Mouse (Mus musculus): ENCODE results near the gene Dgcr8.
"Not testable (repeated sequence)": the region's sequence is repeated elsewhere in the genome, so short reads cannot be mapped to it uniquely, and the experiment has no call there.

Dgcr8 gene

DNA sequence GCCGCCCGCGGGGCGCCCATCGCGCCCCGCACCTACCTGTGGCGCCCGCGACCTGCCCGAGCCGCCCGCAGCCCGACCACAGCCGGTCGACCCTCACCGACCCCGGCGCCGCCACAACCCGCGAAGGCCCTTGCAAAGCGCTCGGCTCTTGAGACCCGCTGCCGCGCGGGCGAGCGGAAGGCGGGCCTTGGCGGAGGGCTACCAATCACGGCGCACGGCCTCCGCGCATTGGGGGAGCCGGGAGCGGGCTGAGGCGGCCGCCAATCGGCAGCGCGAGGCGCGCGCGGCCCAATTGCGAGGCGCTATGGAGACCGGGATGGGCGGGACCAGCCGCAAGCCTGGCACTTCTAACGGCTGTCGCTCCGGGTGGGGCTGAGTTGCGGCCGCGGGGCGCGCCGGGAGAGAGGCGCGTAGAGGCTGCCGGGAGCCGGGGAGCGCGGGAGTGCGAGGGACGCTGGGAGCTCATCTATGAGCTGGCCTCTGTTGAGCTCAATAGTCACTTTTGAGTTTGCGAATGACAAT lies at the start of gene Dgcr8:
Dgcr8 (minus strand) TSS at position 180 of the 522 bp plus-strand sequence.
- DNase-seq (ENCODE audit: low spot score in 2 of 2): peak; percentile 92 to 95

DNA sequence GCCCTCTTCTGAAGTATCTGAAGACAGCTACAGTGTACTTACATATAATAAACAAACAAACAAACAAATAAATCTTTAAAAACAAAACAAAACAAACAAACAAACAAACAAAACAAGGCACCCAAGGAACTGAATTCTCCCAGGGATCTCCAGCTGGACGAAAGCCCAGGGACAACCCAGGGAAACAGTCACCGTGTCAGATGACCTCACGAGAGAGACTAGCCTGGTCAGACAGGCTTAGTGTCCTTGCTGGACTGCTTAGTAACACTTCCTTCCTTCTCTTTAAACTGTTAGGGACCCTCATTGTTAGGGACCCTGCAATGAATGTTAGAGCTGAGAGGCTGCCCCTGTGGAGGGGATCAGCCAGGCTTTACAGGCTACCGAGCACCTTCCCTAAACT lies 48.2 kb upstream of the Dgcr8 start:
- no peak for DNase-seq (ENCODE audit: low spot score in 2 of 2)

DNA sequence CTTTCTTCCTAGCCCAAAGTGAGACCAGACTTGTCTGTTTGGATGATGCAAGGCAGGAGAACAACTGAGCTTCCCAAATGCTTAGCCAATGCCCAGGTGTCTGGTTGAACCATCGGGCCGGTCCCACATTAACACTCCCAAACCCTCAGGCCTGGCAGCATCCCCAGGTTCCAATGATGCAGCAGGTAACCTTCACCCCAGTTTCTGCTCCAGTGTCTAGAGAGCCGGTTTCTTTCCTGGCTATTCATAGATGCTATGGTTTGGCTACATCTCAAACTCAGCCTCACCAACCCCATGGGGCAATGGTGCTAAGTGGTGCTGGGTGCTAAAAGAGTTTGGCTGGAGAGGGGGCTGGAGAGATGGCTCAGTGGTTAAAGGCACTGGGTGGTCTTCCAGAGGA lies 46.9 kb upstream of the Dgcr8 start:
- no peak for DNase-seq (ENCODE audit: low spot score in 2 of 2)

DNA sequence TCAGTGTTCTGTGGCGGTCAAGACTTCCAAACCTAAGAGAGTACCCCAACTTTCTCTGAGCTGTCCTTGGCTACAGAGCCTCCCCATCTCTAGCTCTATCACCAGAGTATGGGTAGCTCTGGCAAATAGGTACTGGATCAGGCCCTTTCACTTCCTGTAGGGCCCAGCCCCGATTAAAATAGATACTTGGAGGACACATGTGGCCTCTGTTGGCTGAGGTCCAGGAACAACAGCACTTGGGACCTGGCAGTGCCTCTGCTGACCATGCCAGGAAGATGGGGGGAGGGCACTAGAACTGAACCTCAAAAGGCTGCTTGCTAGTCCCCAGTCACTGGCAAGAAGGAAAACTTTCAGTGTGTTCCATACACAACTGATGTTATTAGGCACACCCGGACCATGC lies 44.9 kb upstream of the Dgcr8 start:
- DNase-seq (ENCODE audit: low spot score in 2 of 2): no peak

DNA sequence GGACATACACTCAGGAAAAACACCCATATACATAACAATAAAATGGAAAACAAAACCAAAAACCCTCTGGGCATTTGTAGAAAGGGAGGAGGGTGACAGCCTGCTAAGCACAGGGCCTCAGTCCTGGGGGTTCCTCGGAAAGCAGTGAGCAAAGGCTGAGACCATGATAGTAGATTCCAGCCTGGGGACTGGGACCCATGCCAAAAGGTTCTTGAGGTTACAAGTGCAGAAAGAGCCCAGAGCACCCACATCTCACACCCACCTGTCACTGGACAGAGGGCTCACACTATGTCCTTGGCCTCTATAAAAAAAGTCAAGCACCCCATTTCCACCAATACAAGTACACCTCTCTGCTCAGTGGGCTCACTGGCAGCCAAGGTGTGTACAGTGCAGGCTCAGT lies 39.5 kb upstream of the Dgcr8 start:
- no peak for DNase-seq (ENCODE audit: low spot score in 2 of 2)

DNA sequence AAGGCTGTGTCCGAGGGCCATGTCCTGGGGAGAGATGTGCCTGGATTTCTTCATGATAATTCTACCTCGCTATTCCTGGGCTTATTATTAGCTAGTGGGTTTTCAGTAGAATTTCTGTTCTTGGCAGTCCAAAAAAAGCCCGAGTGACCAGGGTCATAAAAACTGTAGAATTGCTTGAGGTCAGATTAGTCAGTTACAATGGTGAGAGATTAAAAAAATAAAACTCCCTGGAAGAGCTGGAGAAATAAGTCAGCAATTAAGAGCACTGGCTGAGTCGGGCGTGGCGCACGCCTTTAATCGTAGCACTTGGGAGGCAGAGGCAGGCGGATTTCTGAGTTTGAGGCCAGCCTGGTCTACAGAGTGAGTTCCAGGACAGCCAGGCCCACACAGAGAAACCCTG lies 38.9 kb upstream of the Dgcr8 start:
- DNase-seq (ENCODE audit: low spot score in 2 of 2): no peak

DNA sequence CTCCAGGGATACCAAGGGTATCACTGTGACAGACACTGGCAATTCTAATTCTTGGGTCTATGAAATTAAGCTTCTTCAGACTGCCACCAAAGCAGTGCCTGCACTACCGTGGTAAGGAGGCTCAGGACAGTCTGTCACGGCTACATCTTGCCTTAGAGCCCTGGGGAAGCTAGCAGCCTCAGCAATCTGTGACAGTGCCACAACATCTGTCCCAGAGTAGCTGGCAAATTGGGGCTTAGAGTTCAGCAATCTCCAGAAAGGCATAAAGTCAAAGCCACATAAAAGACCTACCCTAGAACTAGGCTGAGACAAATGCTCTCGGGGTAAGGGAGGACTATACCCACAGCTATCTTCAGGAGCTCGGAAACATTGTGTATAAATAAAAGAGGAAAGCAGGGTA lies 36.7 kb upstream of the Dgcr8 start:
- no peak for DNase-seq (ENCODE audit: low spot score in 2 of 2)

DNA sequence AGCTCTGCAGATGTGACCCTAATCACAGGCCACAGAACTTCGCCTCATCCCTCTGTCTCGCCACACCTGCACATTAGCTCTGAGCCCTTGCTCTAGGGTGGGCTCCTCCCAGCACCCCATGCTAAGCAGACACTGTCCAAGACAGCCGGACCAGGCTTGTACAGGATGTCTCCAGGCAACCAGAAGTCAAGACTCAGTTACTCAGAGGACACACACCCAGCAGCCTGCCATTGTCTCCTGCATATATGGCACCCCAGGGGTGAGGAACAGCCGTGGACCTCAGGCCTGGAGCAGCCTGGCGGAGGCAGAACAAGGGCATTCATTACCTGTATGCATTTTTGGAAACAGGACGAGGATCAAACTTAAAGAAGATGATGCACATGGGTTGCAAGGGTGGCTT lies 35.0 kb upstream of the Dgcr8 start:
- DNase-seq (ENCODE audit: low spot score in 2 of 2): no peak

DNA sequence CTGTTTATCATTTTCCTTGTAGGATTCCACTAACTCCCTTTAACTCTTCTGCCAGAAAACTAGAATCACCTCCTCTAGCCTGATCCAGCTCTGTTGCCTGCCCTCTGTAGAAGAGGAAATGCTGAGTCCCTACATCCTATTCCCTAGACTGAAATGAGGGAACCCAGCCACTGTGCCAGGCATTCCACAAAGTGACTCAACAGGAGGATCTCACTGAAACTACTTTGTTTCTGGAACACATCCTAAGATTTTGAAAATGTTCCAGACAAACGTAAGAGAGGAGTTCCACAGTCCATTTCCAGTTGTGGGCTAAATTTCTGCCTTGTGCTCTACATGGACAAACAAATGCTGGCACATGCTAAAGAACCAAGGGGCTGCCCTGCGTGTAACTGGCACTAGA lies 34.4 kb upstream of the Dgcr8 start:
- no peak for DNase-seq (ENCODE audit: low spot score in 2 of 2)

DNA sequence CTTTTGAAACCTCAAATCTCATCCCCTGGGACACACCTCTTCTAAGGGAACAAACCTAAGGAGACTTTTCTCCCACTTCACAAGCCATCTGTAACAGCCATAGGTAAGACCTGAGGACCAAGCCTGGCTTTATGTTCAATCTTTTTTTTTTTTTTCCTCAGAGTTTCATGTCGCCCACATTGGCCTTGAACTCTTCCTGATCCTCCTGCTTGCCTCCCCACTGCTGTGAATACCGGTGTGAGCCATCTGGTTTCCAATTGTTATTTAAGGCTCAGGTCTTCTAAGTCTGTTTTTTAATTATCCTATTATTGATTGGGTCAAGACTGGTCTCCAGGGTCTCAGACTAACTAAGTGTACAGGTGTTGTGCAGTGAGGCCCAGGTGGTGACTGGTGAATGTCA lies 32.4 kb upstream of the Dgcr8 start:
- no peak for DNase-seq (ENCODE audit: low spot score in 2 of 2)

DNA sequence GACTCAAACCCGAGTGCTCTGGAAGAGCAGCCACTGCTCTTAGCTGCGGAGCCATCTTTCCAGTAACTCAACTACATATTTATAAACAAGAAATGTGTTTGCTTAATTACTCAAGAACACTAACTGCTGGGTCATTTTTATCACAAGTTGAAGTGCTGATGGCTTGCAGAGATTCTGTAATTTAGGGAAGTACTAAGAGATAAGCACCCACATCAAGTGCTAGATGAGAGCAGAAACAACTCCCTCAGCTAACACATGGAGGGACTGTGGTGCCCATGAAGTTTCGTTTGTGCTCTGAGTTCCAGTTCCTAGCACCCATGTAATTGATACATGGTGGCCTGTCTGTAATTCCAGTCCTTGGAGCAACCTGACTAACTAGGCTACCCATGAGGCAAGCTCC lies 29.9 kb upstream of the Dgcr8 start:
- DNase-seq (ENCODE audit: low spot score in 2 of 2): no peak

DNA sequence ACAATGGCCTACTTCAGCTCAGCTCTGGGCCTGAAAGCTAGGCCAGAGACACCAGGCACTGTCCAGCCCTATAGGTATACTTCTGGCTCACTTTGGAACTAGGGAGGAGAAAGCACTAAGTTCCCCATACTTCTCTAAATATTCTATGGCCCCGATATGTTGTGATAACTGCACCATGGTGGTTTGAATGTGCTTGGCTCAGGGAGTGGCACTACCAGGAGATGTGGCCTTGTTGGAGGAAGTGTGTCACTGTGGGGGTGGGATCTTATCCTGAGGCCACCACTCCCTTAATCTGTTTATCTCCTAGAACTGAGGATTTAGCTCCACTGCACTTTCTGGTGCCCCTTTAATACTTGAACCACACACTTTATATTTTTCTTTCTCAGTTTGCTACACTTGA lies 19.1 kb upstream of the Dgcr8 start:
- DNase-seq (ENCODE audit: low spot score in 2 of 2): no peak

DNA sequence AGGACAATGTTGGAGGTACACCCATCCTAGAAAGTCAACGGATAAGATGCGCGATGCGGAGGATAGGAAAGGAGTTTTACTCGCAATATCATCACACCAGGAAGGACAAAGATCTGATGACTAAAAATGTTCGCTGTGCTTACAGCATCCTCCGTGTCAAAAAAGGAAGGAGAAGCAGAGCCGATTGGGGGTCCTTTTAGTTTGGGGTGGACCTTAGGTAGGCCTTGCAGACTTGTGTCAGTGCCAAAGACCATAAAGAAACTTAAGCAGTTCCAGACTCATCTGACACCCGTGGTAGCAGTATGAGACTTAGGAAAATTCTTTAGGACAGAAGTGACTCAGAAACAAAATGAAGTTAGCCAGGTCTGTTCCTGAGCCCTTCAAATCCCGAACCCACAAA lies 568 bp upstream of the Dgcr8 start:
- not testable (repeated sequence) for DNase-seq (ENCODE audit: low spot score in 2 of 2)

DNA sequence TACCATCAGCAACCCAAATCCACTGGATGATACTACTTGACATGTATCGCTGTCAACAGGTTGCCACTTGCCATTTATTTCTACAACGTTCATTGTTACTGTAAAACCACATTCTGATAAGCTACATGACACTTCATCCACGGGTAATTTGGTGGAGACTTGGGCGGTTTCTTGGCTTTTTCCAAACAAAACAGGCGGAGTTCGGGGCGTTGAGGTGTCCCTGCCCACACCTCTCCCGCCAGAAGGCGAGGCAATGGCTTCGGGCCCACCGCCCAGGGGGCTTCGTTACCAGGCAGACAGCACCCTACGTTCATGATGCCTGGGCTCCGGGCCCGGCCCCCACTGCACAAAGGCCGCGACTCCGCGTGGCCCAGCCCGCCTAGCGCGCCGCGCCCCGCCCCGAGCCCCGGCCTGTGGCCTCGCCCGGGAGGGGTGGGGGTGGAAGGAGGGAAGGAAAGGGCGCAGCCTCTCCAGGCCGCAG lies 425 bp downstream of the Dgcr8 start:
- peak in 1 of 2 experiments; percentile 3 for DNase-seq (ENCODE audit: low spot score in 2 of 2)

DNA sequence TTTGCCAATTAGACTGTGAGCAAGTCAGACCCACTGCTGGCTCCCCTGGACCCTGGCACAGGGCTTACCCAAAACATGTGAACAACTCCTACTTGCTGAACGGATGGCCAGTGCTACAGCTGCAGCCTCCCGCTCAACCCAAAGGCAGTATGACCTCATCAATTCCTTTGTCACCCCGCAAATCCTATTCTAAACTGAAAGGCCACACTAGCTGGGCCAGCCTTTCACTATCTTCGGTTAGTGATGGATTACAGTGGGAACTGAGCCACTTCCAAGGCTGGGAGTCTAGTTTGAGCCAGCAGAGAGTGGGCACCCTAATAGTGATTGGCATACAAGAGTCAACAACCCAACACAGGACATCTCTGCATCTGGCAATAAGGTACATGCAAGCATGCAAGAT lies 880 bp downstream of the Dgcr8 start:
- no peak for DNase-seq (ENCODE audit: low spot score in 2 of 2)

DNA sequence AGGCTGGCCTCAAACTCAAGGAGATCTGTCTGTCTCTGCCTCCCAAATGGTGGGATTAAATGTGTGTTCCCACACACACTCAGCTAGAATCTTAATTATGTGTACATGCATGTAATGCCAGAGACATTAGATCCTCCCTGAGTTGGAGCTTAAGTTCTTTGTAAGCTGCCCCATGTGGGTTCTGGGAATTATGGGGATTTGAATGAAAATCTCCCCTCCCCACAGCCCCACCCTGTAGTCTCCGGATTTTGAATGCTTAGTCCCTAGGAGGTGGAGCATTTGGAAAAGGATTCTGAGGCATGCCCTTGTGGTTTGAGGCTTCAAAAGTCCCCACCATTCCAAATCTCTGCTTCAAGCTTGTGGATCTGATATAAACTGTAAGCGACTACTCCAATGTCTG lies 13.9 kb downstream of the Dgcr8 start:
- DNase-seq (ENCODE audit: low spot score in 2 of 2): no peak

DNA sequence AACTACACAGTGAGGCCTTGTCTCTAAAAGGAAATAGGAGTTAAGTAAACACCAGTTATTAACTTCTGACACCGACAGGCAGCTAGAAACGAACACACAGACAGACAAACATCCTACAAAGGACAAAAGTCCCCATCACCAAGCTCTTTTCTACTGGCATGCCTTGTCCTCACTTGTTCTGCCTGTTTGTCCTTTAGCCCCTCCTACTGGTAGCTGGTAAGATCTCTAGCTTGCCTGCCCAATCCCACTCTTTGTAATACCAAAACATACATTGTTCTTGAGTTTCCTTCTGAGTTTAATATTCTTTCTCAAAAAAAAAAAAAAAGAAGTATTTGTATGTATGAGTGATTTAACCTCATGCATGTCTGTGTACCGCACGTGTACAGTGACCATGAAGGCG lies 20.9 kb downstream of the Dgcr8 start:
- peak in 1 of 2 experiments; percentile 15 for DNase-seq (ENCODE audit: low spot score in 2 of 2)

DNA sequence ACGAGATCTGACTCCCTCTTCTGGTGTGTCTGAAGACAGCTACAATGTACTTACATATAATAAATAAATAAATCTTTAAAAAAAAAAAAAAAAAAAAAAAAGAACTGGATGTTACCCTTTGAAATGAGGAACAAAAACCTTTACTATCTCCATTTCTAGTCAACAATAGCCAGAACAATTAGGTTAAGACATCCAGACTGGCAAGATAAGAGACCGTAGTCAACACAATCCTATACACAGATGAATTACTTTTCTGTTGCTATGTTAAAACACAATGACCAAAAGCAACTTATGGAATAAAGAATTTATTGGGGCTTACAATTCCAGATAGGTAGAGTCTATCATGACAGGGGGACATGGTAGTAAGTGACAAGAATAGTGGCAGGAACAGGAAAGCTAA lies 24.0 kb downstream of the Dgcr8 start:
- no peak for DNase-seq (ENCODE audit: low spot score in 2 of 2)

DNA sequence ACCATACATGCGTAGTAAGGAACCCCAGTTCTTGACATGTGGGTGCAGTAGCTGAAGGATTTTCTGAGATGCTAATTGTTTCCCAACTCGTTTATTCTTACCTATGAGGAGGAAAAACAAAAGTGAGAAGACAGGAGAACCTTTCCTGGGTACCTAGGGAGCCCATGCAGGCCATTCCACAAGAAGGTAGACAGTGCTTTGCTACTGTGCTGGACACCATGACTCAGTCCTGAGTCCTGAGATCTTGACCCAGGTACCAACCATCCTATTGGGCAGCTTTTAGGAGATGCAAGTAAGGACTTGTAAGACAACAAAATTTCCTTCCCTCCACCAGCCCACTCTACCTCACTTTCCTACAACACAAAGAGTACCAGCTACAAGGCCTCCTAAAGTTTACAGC lies 30.8 kb downstream of the Dgcr8 start, which contains the start of gene Gm49776:
Gm49776 (minus strand) TSS at position 101 of the 400 bp plus-strand sequence.
- no peak for DNase-seq (ENCODE audit: low spot score in 2 of 2)

DNA sequence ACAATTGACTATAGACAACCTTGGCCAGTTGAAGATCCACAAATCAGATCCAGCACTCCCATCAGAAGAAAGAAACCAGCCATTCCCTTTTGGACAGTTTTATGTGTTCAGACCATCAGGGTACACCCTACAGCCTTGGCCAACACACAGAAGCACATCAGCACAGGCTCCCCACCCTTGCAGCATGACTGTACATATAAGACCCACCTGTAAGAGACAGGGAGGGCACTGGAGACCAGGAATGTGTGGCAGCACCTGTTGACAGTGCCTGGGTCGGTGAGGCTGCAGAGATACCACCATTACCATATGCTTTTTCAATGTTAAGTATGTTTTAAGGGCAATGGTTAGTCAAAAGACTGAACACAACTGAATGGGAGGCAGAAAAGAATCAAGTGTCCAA lies 35.2 kb downstream of the Dgcr8 start:
- no peak for DNase-seq (ENCODE audit: low spot score in 2 of 2)

DNA sequence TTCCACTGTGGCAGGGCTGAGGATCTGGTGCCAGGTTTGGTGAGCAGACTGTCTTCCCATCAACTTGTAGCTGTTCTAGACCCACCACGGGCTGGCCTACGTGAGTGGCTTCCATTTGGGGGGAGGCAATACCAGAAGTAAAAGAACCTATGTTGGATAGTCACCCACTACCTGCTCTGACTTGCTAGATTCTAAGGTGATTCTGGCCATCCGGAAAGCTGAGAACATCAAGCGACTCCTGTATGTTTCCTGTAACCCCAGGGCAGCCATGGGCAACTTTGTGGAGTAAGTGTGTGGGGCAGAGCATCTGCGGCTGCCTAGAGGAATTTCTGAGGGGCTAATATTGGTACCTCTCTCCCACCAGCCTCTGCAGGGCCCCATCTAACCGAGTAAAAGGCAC lies 36.3 kb downstream of the Dgcr8 start:
- DNase-seq (ENCODE audit: low spot score in 2 of 2): no peak

DNA sequence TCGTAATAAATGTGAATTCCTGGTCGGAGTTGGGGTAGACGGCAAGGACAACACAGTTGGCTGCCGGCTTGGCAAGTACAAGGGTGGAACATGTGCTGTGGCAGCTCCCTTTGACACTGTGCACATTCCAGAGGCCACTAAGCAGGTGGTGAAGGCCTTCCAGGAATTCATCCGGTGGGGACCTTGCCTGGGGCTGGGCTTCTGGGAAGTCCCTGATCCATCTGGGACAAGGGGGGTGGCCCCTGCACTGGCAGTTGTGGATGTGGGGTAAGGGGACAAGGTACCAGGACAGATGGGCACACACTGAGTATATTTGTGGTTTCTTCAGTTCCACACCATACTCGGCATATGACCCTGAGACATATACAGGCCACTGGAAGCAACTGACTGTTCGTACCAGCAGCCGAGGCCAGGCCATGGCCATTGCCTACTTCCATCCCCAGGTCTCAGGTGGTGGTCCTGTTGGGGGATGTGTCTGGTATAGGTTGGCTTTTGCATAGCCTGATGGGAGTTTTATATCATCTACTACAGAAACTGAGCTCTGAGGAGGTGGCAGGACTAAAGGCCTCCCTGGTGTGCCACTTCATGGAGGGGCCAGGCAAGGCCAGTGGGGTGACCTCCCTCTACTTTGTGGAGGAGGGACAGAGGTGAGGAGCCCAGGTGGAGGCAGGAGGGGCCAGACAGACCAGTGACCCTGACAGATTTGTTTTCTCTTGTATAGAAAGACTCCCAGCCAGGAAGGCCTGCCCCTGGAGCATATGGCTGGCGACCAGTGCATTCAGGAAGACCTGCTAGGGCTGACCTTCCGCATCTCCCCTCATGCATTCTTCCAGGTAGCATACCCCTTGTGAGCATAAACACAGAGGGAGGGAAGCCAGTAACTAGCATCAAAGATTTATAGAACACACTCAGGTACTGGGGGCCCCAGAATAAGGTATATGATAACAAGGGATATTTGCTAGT lies 37.9 kb downstream of the Dgcr8 start:
- no peak for DNase-seq (ENCODE audit: low spot score in 2 of 2)

DNA sequence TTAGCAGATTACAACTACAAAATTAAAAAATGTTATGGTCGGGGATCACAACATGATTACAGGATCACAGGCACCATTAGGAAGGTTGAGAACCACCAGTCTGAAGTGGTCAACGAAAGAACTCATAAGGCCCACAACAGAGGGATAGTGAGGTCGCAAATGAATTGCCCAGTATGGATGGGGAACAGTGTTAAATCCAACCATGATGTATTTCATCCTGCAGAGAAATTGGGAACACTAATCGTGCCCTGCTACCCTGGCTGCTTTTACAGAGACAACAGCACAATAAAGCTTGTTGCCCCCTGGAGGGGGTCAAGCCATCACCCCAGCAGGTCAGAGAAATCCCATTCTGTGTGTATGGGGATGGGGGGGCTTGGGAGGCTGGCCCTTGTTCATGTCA lies 38.8 kb downstream of the Dgcr8 start:
- DNase-seq (ENCODE audit: low spot score in 2 of 2): no peak
